Mouse (Mus musculus) limb, embryonic 14.5 days (tissue): ENCODE data around the gene Tnik. TPM values are rescaled to one million over a fixed set of nuclear protein-coding genes. Genes with fewer than 3 reads are reported as not detected.

Experiments used
- ATAC-seq: fragments of 200-750 bp; cut with Nextera tagmentation; 2 replicates; pipeline ENCODE4 v1.8.0; 2017; ENCODE audit warnings: low read depth, moderate number of reproducible peaks, moderate TSS enrichment; ENCODE audit not compliant: low FRiP score
- DNase-seq: peaks from one replicate; pipeline ENCODE4 v3.0.0-alpha.2; 2015; ENCODE audit warnings: low spot score
- H3K27ac ChIP-seq: fragments of 300-500 bp; sonication (generic); replicated peaks from 2 replicates; pipeline ENCODE4 v1.5.1; 2014; ENCODE audit warnings: low read depth, mild to moderate bottlenecking, low read length, moderate library complexity, mixed read lengths
- H3K27me3 ChIP-seq: fragments of 300-500 bp; sonication (generic); 2 replicates; pipeline ENCODE4 v1.6.1; 2014; ENCODE audit warnings: low read length, mixed read lengths; ENCODE audit not compliant: control insufficient read depth, insufficient read depth
- H3K36me3 ChIP-seq: fragments of 300-500 bp; sonication (generic); 2 replicates; pipeline ENCODE4 v1.6.1; 2014; ENCODE audit warnings: mild to moderate bottlenecking, low read length, moderate library complexity, mixed read lengths; ENCODE audit not compliant: control insufficient read depth, insufficient read depth
- H3K4me1 ChIP-seq: fragments of 300-500 bp; sonication (generic); 2 replicates; pipeline ENCODE4 v1.6.1; 2014; ENCODE audit warnings: antibody characterized with exemption, low read length, mixed read lengths; ENCODE audit not compliant: control insufficient read depth, insufficient read depth
- H3K4me2 ChIP-seq: fragments of 300-500 bp; sonication (generic); replicated peaks from 2 replicates; pipeline ENCODE4 v1.6.1; 2014; ENCODE audit warnings: low read depth, mild to moderate bottlenecking, low read length, moderate library complexity; ENCODE audit not compliant: severe bottlenecking
- H3K4me3 ChIP-seq: fragments of 300-500 bp; sonication (generic); replicated peaks from 2 replicates; pipeline ENCODE4 v1.5.1; 2014; ENCODE audit warnings: low read length
- H3K9ac ChIP-seq: fragments of 300-500 bp; sonication (generic); 2 replicates; pipeline ENCODE4 v1.6.1; 2014; ENCODE audit warnings: mild to moderate bottlenecking, low read depth, low read length, moderate library complexity; ENCODE audit not compliant: severe bottlenecking
- H3K9me3 ChIP-seq: fragments of 300-500 bp; sonication (generic); 2 replicates; pipeline ENCODE4 v1.6.1; 2016; ENCODE audit warnings: low read length; ENCODE audit not compliant: control insufficient read depth
- POLR2A ChIP-seq: fragments of 200-500 bp; IDR thresholded peaks from 2 replicates; pipeline ENCODE4 v1.8.0; 2012; ENCODE audit warnings: inconsistent platforms, mild to moderate bottlenecking, moderate library complexity, borderline replicate concordance; ENCODE audit not compliant: insufficient read depth, insufficient read length; ENCODE audit errors: extremely low read depth
- WGBS: fragments of 180-500 bp; shearing (Covaris S2); extraction: QIAGEN DNeasy Blood & Tissue Kit; methylation state at CpG from one replicate; pipeline ENCODE4 v1.1.7; 2014; 5-methylcytosine and 5-hydroxymethylcytosine counted together
- polyA plus RNA-seq, 2 experiments: library from polyadenylated mRNA; depleted of rRNA in 1 of 2; stranded (reverse) in 1 of 2; unstranded in 1 of 2; fragments of >200 nt; fragmentation: Nextera tagmentation in 1 of 2; extraction: Ambion mirVana in 1 of 2; gene quantifications; 2 replicates each; pipeline versions ENCODE4 v1.2.1 to v1.2.3; 2012 to 2014

The Tnik gene
- polyA plus RNA-seq, 2 experiments: 5.4 to 9.6 TPM

DNA sequence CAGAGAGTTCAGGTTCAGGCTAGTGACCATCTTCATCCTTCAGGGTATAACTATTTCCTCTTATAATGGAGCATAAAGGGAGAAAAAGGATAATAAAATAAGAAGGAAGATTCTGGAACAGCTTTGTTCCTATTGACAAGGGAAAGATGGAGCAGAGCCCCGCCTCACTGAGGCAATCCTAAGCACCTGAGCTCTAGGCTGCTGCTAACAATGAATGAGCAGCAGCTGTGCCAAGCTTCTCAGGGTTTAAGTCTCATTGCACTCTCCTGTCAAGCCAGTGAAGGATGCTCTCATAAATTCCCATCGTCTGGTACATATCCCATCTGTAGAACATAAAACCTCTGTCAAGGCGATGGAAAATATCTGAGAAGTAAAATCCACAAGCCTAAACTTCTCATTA, 390.0 kb downstream of the Tnik start:
- H3K36me3 ChIP-seq: no peaks in the 10 kb centered on the region
- no peak overlapping the region for H3K4me2 ChIP-seq
- no peak for TF ChIP-seq POLR2A
- no peaks in the 10 kb centered on the region for H3K27me3 ChIP-seq
- H3K4me1 ChIP-seq: no peaks in the 10 kb centered on the region
- H3K9ac ChIP-seq: no peak overlapping the region
- H3K27ac ChIP-seq: no peak overlapping the region
- no peaks in the 10 kb centered on the region for H3K9me3 ChIP-seq
- H3K4me3 ChIP-seq: no peak overlapping the region
- DNase-seq (peak; percentile 9), ATAC-seq (no peak; the same call in 1 of the 2 replicates)
- WGBS: 64% methylated on average over 3 of the region's 3 CpGs

DNA sequence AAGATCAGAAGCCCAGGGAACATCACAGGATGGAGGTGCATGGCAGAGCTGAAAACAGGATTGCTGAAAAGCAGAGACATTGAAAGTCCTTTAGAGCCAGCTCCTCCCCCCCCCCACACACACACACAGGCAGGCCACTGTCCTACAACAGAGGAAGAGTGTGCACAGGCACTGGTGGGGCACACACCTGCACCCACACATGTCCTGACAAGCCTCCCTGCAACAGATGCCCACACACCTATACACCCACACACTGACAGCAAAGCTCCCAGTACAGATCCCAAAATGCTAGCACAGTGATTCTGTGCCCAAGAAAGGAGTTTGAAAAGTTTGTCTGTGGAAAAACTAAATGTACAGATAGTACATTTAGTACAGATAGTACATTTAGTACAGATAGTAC, 391.7 kb downstream of the Tnik start:
- H3K4me3 ChIP-seq: no peak overlapping the region
- H3K36me3 ChIP-seq: no peaks in the 10 kb centered on the region
- H3K27me3 ChIP-seq: no peaks in the 10 kb centered on the region
- H3K4me1 ChIP-seq: no peaks in the 10 kb centered on the region
- no peak overlapping the region for H3K4me2 ChIP-seq
- H3K9me3 ChIP-seq: no peaks in the 10 kb centered on the region
- TF ChIP-seq POLR2A: no peak
- ATAC-seq (no peak), DNase-seq (no peak)
- H3K9ac ChIP-seq: no peak overlapping the region
- no peak overlapping the region for H3K27ac ChIP-seq

DNA sequence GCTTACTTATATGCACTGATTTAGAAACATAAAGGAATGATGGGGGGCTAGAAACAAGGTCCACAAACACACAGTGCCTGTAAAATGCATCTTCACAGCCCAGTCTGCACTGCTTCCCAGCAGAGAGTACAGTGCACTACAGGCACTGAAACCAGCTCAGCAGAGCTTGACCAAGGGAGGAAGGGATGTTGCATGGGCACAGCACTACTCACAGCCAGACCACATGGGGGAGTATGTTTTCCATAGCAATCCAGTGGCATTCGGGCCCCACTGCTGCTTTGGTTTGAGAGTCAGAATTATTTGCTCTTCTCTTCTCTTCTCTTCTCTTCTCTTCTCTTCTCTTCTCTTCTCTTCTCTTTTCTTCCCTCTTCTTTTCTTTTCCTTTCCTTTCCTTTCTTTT, 395.3 kb downstream of the Tnik start:
- H3K4me1 ChIP-seq: no peaks in the 10 kb centered on the region
- H3K36me3 ChIP-seq: no peaks in the 10 kb centered on the region
- no peak overlapping the region for H3K4me2 ChIP-seq
- H3K9me3 ChIP-seq: no peaks in the 10 kb centered on the region
- H3K27me3 ChIP-seq: no peaks in the 10 kb centered on the region
- no peak overlapping the region for H3K27ac ChIP-seq
- WGBS: 67% methylated on average over 1 of the region's 1 CpGs
- H3K9ac ChIP-seq: no peak overlapping the region
- no peak overlapping the region for H3K4me3 ChIP-seq
- no peak for DNase-seq
- no peak for ATAC-seq
- no peak for TF ChIP-seq POLR2A

DNA sequence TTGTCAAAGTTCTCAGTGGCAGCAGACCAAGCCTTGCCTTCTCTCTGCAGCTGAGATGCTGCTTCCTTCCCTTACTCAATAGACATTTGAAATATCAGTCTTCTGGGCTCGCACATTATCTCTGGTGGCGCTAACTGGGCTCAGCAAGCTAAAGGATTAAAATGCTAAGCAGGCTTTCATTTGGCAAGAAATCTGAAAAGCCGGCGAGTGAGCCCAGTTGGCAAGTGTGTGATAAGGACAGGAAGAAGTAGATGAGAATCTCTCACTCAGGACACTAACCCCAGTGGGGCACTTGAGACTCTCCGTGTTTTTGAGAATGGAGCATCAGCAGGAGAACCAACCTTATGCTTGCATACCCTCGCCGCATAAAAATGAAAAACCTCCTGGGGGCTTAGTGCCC, 417.8 kb downstream of the Tnik start:
- Histone ChIP-seq H3K4me2 (no peak overlapping the region), H3K27me3 (no peaks in the 10 kb centered on the region), H3K36me3 (no peaks in the 10 kb centered on the region), H3K9me3 (no peaks in the 10 kb centered on the region), H3K27ac (no peak overlapping the region), H3K4me3 (no peak overlapping the region), H3K4me1 (no peaks in the 10 kb centered on the region), H3K9ac (no peak overlapping the region)
- 87% methylated on average over 7 of the region's 7 CpGs for WGBS
- no peak for DNase-seq
- no peak for ATAC-seq
- no peak for TF ChIP-seq POLR2A

DNA sequence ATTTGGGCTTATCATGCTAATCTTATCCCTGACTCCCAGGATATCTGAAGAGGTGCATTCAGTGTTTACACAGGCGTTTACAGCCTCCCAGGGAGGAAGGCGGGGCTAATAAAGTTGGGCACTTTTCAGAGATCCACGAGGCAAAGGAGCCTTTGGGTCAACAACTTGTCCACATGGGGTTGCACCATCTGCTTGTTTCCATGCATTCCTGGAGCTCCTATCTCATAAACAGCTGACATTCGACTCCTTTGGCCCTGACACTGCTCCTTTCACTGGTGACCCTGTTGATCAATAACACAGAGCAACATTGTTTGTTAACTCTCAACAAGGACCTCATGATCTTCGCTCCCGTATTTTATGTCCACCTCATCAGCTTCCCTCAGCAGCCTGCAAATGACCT, 418.9 kb downstream of the Tnik start:
- Histone ChIP-seq H3K9ac (no peak overlapping the region), H3K4me3 (no peak overlapping the region), H3K4me1 (no peaks in the 10 kb centered on the region), H3K9me3 (no peaks in the 10 kb centered on the region), H3K36me3 (no peaks in the 10 kb centered on the region), H3K27me3 (no peaks in the 10 kb centered on the region), H3K4me2 (no peak overlapping the region), H3K27ac (no peak overlapping the region)
- no peak for TF ChIP-seq POLR2A
- DNase-seq (no peak), ATAC-seq (no peak)
- 33% methylated on average over 6 of the region's 6 CpGs for WGBS

DNA sequence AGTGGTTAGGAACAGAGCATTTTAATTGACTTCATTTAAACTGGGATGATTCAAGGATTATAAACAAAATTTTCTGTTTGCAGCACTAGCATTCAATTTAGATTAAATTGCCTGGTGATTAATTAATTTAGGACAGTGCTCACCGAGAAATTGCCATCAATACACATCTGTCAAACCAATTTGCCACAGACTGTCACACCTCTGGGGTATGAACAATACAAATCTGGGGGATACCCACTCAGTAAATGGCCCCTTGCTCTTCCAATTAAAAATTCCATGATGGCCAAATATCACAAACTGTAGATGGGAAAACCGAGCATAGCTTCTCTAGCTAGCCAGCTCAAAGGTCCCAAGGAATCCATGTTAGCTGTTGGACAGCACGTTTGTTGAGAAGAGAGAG, 419.4 kb downstream of the Tnik start:
- Histone ChIP-seq H3K36me3 (no peaks in the 10 kb centered on the region), H3K27ac (no peak overlapping the region), H3K4me1 (no peaks in the 10 kb centered on the region), H3K27me3 (no peaks in the 10 kb centered on the region), H3K9ac (no peak overlapping the region), H3K4me3 (no peak overlapping the region), H3K4me2 (no peak overlapping the region), H3K9me3 (no peaks in the 10 kb centered on the region)
- WGBS: 84% methylated on average over 3 of the region's 3 CpGs
- DNase-seq (no peak), ATAC-seq (no peak)
- no peak for TF ChIP-seq POLR2A
